Comparison of ENCODE assay signal across 27 mouse cellular contexts in genomic region chr6:83003082-83003481, GRCm38 (mm10). TPM values are rescaled to one million over a fixed set of nuclear protein-coding genes. Genes with fewer than 3 reads are reported as not detected.
DNase-seq lines count a peak whose midpoint lies in the region; ATAC-seq and TF ChIP-seq lines count a peak whose summit lies in the region.
"Had no signal": no experiment of that assay in that cellular context is flagged by ENCODE, and none has a peak within 500 bp of the region (broad histone marks: within the 10 kb centered on the region; RNA-seq: fewer than 3 reads in every experiment).

No protein-coding gene starts in this region.

- no peak overlapping the region for H3K4me3 ChIP-seq in liver, embryonic 13.5 days (replicated peaks)
- H3K4me3 ChIP-seq in liver, embryonic 12.5 days, result no peak overlapping the region
- no peak overlapping the region for H3K4me3 ChIP-seq in liver, postnatal 0 days (ENCODE audit: low read depth, low read length)
- H3K4me3 ChIP-seq in bone marrow macrophage, adult 2 months (ENCODE audit: insufficient read depth, low read length), result peak overlapping the region; percentile 69
- H3K4me3 ChIP-seq in hindbrain, embryonic 13.5 days, result no peak overlapping the region
- H3K4me3 ChIP-seq: embryonic facial prominence, embryonic 13.5 days; embryonic facial prominence, embryonic 15.5 days; forebrain, embryonic 10.5 days; forebrain, embryonic 12.5 days had no signal

- DNase-seq in liver, embryonic 13.5 days, result no peak
- no peak for DNase-seq in liver, postnatal 0 days
- DNase-seq in liver, result no peak
- no peak for DNase-seq in adrenal gland, adult 2 months
- DNase-seq: adrenal gland, adult 8-10 months; adrenal gland, postnatal 14 days; adrenal gland, postnatal 36 days; cerebellum, adult 11 months; cerebellum, adult 18-20 months; cerebellum, adult 8-10 months; cerebellum, adult 9-11 months; cerebellum, postnatal 14 days; cerebellum, postnatal 36 days; embryo, embryonic 11 days had no signal

- WGBS in liver, embryonic 13.5 days (ENCODE audit: insufficient replicate concordance), result 95% methylated on average over 1 of the region's 1 CpGs
- 88% methylated on average over 1 of the region's 1 CpGs for WGBS in liver, embryonic 12.5 days (ENCODE audit: insufficient replicate concordance)
- 93% methylated on average over 1 of the region's 1 CpGs for WGBS in liver, postnatal 0 days (ENCODE audit: insufficient replicate concordance)
- 100% methylated on average over 1 of the region's 1 CpGs for WGBS in hindbrain, embryonic 13.5 days

- H3K36me3 ChIP-seq in liver, embryonic 13.5 days, result no peaks in the 10 kb centered on the region
- no peaks in the 10 kb centered on the region for H3K36me3 ChIP-seq in liver, embryonic 12.5 days
- no peaks in the 10 kb centered on the region for H3K36me3 ChIP-seq in liver, postnatal 0 days (replicated peaks; ENCODE audit: insufficient read depth, low read length)
- H3K36me3 ChIP-seq in hindbrain, embryonic 13.5 days, result no peaks in the 10 kb centered on the region
- H3K36me3 ChIP-seq: embryonic facial prominence, embryonic 13.5 days; embryonic facial prominence, embryonic 15.5 days; forebrain, embryonic 10.5 days; forebrain, embryonic 12.5 days; G1E had no signal

- peak overlapping the region; percentile 74; the same call in 1 of the 2 replicates for H3K27ac ChIP-seq in liver, embryonic 13.5 days
- H3K27ac ChIP-seq in liver, embryonic 12.5 days, result no peak overlapping the region
- H3K27ac ChIP-seq in liver, postnatal 0 days (ENCODE audit: low read depth), result no peak overlapping the region
- H3K27ac ChIP-seq in bone marrow macrophage, adult 2 months (ENCODE audit: insufficient read depth, low read depth, low read length), result peak overlapping the region; percentile 99
- H3K27ac ChIP-seq in hindbrain, embryonic 13.5 days, result no peak overlapping the region
- H3K27ac ChIP-seq: embryonic facial prominence, embryonic 13.5 days; embryonic facial prominence, embryonic 15.5 days; forebrain, embryonic 10.5 days; forebrain, embryonic 12.5 days had no signal

- TF ChIP-seq EP300 in liver, postnatal 0 days (IDR thresholded peaks at IDR 0.05; ENCODE audit: low read depth), result no peak

- no peak for ATAC-seq in liver, embryonic 13.5 days (ENCODE audit: low read depth)
- no peak for ATAC-seq in liver, embryonic 12.5 days
- ATAC-seq in liver, postnatal 0 days, result no peak
- ATAC-seq in hindbrain, embryonic 13.5 days (ENCODE audit: low FRiP score), result no peak
- ATAC-seq: activated CD4-positive, CD25-positive, alpha-beta regulatory T cell, adult 4 months; forebrain, embryonic 14.5 days; forebrain, embryonic 16.5 days; Patski had no signal

- peaks cover 32% of the 10 kb centered on the region for H3K4me1 ChIP-seq in liver, embryonic 13.5 days (replicated peaks)
- H3K4me1 ChIP-seq in liver, embryonic 12.5 days, result peaks cover 33% of the 10 kb centered on the region
- peaks cover 31% of the 10 kb centered on the region for H3K4me1 ChIP-seq in liver, postnatal 0 days (ENCODE audit: insufficient read depth)
- peaks cover 49% of the 10 kb centered on the region for H3K4me1 ChIP-seq in bone marrow macrophage, adult 2 months (ENCODE audit: control insufficient read depth, insufficient read depth, low read length)
- H3K4me1 ChIP-seq in hindbrain, embryonic 13.5 days (replicated peaks), result no peaks in the 10 kb centered on the region
- H3K4me1 ChIP-seq: forebrain, embryonic 12.5 days had no signal

- TF ChIP-seq POLR2A in bone marrow macrophage, adult 2 months (IDR thresholded peaks at IDR 0.05; ENCODE audit: borderline replicate concordance, low read depth, low read length), result no peak

- TF ChIP-seq CTCF in liver, postnatal 0 days (IDR thresholded peaks at IDR 0.05; ENCODE audit: low read depth), result no peak
- TF ChIP-seq CTCF in bone marrow macrophage, adult 2 months (IDR thresholded peaks at IDR 0.05; ENCODE audit: low read depth, low read length), result no peak

- peak overlapping the region; percentile 27; the same call in 1 of the 2 replicates for H3K9ac ChIP-seq in liver, embryonic 13.5 days
- H3K9ac ChIP-seq in liver, embryonic 12.5 days, result no peak overlapping the region
- H3K9ac ChIP-seq in liver, postnatal 0 days (replicated peaks), result no peak overlapping the region
- no peak overlapping the region for H3K9ac ChIP-seq in hindbrain, embryonic 13.5 days
- H3K9ac ChIP-seq: embryonic facial prominence, embryonic 13.5 days; embryonic facial prominence, embryonic 15.5 days; forebrain, embryonic 12.5 days had no signal

- no peaks in the 10 kb centered on the region for H3K27me3 ChIP-seq in liver, embryonic 13.5 days
- no peaks in the 10 kb centered on the region; the same call in 1 of the 2 replicates for H3K27me3 ChIP-seq in liver, embryonic 12.5 days (replicated peaks)
- no peaks in the 10 kb centered on the region for H3K27me3 ChIP-seq in liver, postnatal 0 days (ENCODE audit: insufficient read depth, low read length)
- peaks cover 4% of the 10 kb centered on the region; the same call in 1 of the 2 replicates for H3K27me3 ChIP-seq in hindbrain, embryonic 13.5 days
- H3K27me3 ChIP-seq: embryonic facial prominence, embryonic 13.5 days; embryonic facial prominence, embryonic 15.5 days; forebrain, embryonic 12.5 days; Patski had no signal

- no peak overlapping the region for H3K4me2 ChIP-seq in liver, embryonic 13.5 days
- H3K4me2 ChIP-seq in liver, embryonic 12.5 days, result no peak overlapping the region
- 0 out of 2 replicates have a peak overlapping the region, but pooled peaks have one; percentile 56 for H3K4me2 ChIP-seq in liver, postnatal 0 days (ENCODE audit: low read depth, low read length)
- no peak overlapping the region for H3K4me2 ChIP-seq in hindbrain, embryonic 13.5 days
- H3K4me2 ChIP-seq: embryonic facial prominence, embryonic 13.5 days; embryonic facial prominence, embryonic 15.5 days; forebrain, embryonic 12.5 days had no signal

- no peaks in the 10 kb centered on the region for H3K9me3 ChIP-seq in liver, embryonic 13.5 days (replicated peaks)
- no peaks in the 10 kb centered on the region for H3K9me3 ChIP-seq in liver, embryonic 12.5 days (replicated peaks)
- no peaks in the 10 kb centered on the region for H3K9me3 ChIP-seq in liver, postnatal 0 days (ENCODE audit: low read length)
- no peaks in the 10 kb centered on the region for H3K9me3 ChIP-seq in hindbrain, embryonic 13.5 days
- H3K9me3 ChIP-seq: embryonic facial prominence, embryonic 13.5 days; embryonic facial prominence, embryonic 15.5 days; forebrain, embryonic 10.5 days; forebrain, embryonic 12.5 days; G1E had no signal

RNA-seq across cellular contexts. Expression of gene Dok1, which starts 30.2 kb away (rescaled TPM):
- 20.1 and 20.2 TPM in 2 replicates for polyA plus RNA-seq in liver, embryonic 13.5 days (2015; fragmentation: Nextera tagmentation; extraction: Ambion mirVana)
- polyA plus RNA-seq in liver, embryonic 12.5 days (2016; fragmentation: Nextera tagmentation; extraction: Ambion mirVana), result 22.2 and 22.6 TPM in 2 replicates
- polyA plus RNA-seq in liver, postnatal 0 days (2015; fragmentation: Nextera tagmentation; extraction: Ambion mirVana), result 11.3 and 11.8 TPM in 2 replicates
- polyA plus RNA-seq in bone marrow macrophage, adult 2 months (2012; ENCODE audit: insufficient read depth, insufficient read length, missing spikeins), result 69.9 and 72.0 TPM in 2 replicates
- polyA plus RNA-seq in hindbrain, embryonic 13.5 days (2015; fragmentation: Nextera tagmentation; extraction: Ambion mirVana), result 2.8 and 3.6 TPM in 2 replicates
- 10 to 100 TPM in 1 of 2 experiments, 1 to 10 TPM in 1; 7.5 to 13.5 TPM for total RNA-seq in adrenal gland, adult 2 months (2021)
- polyA plus RNA-seq in adrenal gland, adult 2 months (2012; rRNA removed), result 7.9 and 11.7 TPM in 2 replicates

RNA-seq across cellular contexts. Expression of gene Loxl3, which starts 30.9 kb away (rescaled TPM):
- 2.1 and 2.2 TPM in 2 replicates for polyA plus RNA-seq in liver, embryonic 13.5 days (2015; fragmentation: Nextera tagmentation; extraction: Ambion mirVana)
- 3.1 and 3.2 TPM in 2 replicates for polyA plus RNA-seq in liver, embryonic 12.5 days (2016; fragmentation: Nextera tagmentation; extraction: Ambion mirVana)
- 1.2 and 1.7 TPM in 2 replicates for polyA plus RNA-seq in liver, postnatal 0 days (2015; fragmentation: Nextera tagmentation; extraction: Ambion mirVana)
- polyA plus RNA-seq in bone marrow macrophage, adult 2 months (2012; ENCODE audit: insufficient read depth, insufficient read length, missing spikeins), result 18.8 and 21.2 TPM in 2 replicates
- 5.9 and 6.8 TPM in 2 replicates for polyA plus RNA-seq in hindbrain, embryonic 13.5 days (2015; fragmentation: Nextera tagmentation; extraction: Ambion mirVana)
- 1 to 10 TPM; 1.1 to 3.5 TPM for total RNA-seq in adrenal gland, adult 2 months (2021)
- 2.8 and 2.9 TPM in 2 replicates for polyA plus RNA-seq in adrenal gland, adult 2 months (2012; rRNA removed)

RNA-seq across cellular contexts. Expression of gene Aup1, which starts 51.2 kb away (rescaled TPM):
- polyA plus RNA-seq in liver, embryonic 13.5 days (2015; fragmentation: Nextera tagmentation; extraction: Ambion mirVana), result 186 and 197 TPM in 2 replicates
- polyA plus RNA-seq in liver, embryonic 12.5 days (2016; fragmentation: Nextera tagmentation; extraction: Ambion mirVana), result 215 and 233 TPM in 2 replicates
- 175 and 180 TPM in 2 replicates for polyA plus RNA-seq in liver, postnatal 0 days (2015; fragmentation: Nextera tagmentation; extraction: Ambion mirVana)
- polyA plus RNA-seq in bone marrow macrophage, adult 2 months (2012; ENCODE audit: insufficient read depth, insufficient read length, missing spikeins), result 354 and 391 TPM in 2 replicates
- 168 and 178 TPM in 2 replicates for polyA plus RNA-seq in hindbrain, embryonic 13.5 days (2015; fragmentation: Nextera tagmentation; extraction: Ambion mirVana)
- total RNA-seq in adrenal gland, adult 2 months (2021), result 100 to 1,000 TPM; 174 to 228 TPM
- 1,190 and 1,486 TPM in 2 replicates for polyA plus RNA-seq in adrenal gland, adult 2 months (2012; rRNA removed)

RNA-seq across cellular contexts. Expression of gene Htra2, which starts 52.0 kb away (rescaled TPM):
- polyA plus RNA-seq in liver, embryonic 13.5 days (2015; fragmentation: Nextera tagmentation; extraction: Ambion mirVana), result 131 and 132 TPM in 2 replicates
- 147 and 154 TPM in 2 replicates for polyA plus RNA-seq in liver, embryonic 12.5 days (2016; fragmentation: Nextera tagmentation; extraction: Ambion mirVana)
- polyA plus RNA-seq in liver, postnatal 0 days (2015; fragmentation: Nextera tagmentation; extraction: Ambion mirVana), result 33.8 and 34.7 TPM in 2 replicates
- polyA plus RNA-seq in bone marrow macrophage, adult 2 months (2012; ENCODE audit: insufficient read depth, insufficient read length, missing spikeins), result 90.8 and 108 TPM in 2 replicates
- polyA plus RNA-seq in hindbrain, embryonic 13.5 days (2015; fragmentation: Nextera tagmentation; extraction: Ambion mirVana), result 68.6 and 74.6 TPM in 2 replicates
- 10 to 100 TPM; 42.6 to 63.6 TPM for total RNA-seq in adrenal gland, adult 2 months (2021)
- 74.2 and 89.8 TPM in 2 replicates for polyA plus RNA-seq in adrenal gland, adult 2 months (2012; rRNA removed)

RNA-seq across cellular contexts. Expression of gene Dqx1, which starts 54.6 kb away (rescaled TPM):
- 5.3 and 5.6 TPM in 2 replicates for polyA plus RNA-seq in liver, embryonic 13.5 days (2015; fragmentation: Nextera tagmentation; extraction: Ambion mirVana)
- 5.0 and 5.4 TPM in 2 replicates for polyA plus RNA-seq in liver, embryonic 12.5 days (2016; fragmentation: Nextera tagmentation; extraction: Ambion mirVana)
- polyA plus RNA-seq in liver, postnatal 0 days (2015; fragmentation: Nextera tagmentation; extraction: Ambion mirVana), result 7.5 and 8.2 TPM in 2 replicates
- 0.83 and 1.6 TPM in 2 replicates for polyA plus RNA-seq in bone marrow macrophage, adult 2 months (2012; ENCODE audit: insufficient read depth, insufficient read length, missing spikeins)
- 0.81 and 0.91 TPM in 2 replicates for polyA plus RNA-seq in hindbrain, embryonic 13.5 days (2015; fragmentation: Nextera tagmentation; extraction: Ambion mirVana)
- total RNA-seq in adrenal gland, adult 2 months (2021), result 1 to 10 TPM; 2.1 to 2.5 TPM
- polyA plus RNA-seq in adrenal gland, adult 2 months (2012; rRNA removed), result 2.6 and 2.7 TPM in 2 replicates
- total RNA-seq: common myeloid progenitor, adult 5-6 weeks had no signal

Comparison
In these comparisons a context has a peak if more than half of its experiments do, and no peak if none do; other contexts are left out.
1. H3K27ac ChIP-seq: peak in liver, embryonic 13.5 days (single experiment) and bone marrow macrophage, adult 2 months (single experiment); none in liver, embryonic 12.5 days (single experiment), liver, postnatal 0 days (single experiment) and hindbrain, embryonic 13.5 days (single experiment).